Mouse (Mus musculus): Measurements from ENCODE around the gene Ankrd1.

Gene Ankrd1

DNA sequence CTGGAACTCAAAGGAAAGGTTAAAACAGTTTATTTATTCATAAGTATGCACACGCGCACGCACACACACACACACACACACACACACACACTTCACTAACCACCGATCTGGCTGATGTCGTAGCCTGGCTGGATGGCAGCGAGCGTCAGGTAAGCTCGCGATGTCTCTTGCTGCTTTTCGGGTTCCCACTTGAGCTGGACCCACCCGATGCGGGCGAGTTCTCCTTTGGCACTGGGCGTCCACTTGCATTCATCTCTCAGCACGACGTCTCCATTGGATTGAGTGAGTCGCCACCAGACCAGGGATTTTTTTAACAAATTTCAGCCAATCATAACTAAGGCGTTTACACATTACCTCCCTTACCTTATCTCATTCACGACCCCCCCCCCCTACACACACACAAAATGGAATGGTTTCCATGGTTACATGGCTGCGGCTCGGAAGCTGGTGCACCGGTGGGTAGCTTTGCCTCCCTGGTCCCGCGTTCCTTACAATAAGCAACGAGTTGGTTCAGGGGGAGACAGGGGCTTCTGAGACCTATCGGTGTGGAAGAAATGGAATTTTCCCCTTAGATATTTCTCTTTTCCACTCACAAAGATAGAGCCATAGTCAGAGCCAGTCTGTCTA lies 10.5 kb downstream of the Ankrd1 start:
- DNase-seq (ENCODE audit: low spot score): no peak

DNA sequence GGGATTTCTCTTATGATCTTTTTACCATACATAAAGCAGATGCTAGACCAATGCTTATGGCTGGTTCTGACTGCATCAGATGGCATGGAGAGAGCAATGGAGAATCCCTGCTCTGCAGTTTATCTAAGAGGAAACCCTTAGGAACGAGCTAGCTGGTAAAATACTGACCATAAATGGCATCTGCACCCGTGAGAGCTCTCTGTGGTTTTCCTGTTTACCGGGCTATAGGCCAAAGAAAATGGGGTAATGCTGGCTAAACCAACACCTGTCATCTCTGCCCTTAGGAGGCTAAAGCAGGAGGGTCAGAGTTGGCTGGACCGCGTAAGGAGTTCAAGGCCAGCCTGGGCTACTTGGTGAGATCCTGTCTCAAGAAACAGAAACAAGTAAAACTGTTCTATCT lies 16.0 kb downstream of the Ankrd1 start:
- no peak for DNase-seq (ENCODE audit: low spot score)

DNA sequence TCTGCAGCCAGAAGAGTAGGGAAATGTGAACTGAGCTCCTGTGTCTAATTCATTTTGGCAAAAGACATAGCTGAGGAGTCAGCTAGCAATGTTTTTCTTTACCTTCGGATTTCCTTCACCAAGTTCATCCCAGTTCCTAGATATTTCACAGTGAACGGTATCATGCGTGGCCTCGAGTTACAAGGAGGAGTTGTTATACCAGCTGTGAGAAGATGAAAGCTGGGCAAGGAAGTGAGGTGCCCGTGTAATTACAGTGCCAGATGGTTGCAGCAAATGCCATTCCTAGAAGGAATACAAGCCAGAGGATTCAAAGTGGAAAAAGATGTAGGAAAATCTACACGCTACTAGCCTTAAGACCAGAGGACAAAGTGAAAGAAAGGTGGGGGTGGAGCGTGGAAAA lies 21.0 kb downstream of the Ankrd1 start:
- no peak for DNase-seq (ENCODE audit: low spot score)

DNA sequence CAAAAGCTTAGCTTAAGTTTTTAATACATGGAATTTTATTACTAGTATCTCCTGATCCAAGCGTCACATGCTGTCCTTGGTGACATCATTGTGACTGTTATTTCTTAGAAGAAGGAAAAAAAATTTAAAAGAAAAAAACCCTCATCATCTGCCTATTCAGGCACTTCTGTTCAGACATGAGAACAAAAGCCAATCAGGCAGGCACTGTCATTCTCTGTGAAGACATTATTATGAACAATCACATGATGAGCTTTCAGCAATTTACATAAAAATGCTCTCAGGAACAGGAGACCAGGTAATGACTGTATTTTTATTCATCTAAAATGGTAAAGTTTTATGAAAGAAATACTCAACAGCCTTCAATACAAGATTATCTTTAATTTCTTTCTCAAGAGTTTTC lies 21.6 kb downstream of the Ankrd1 start:
- DNase-seq (ENCODE audit: low spot score): no peak

DNA sequence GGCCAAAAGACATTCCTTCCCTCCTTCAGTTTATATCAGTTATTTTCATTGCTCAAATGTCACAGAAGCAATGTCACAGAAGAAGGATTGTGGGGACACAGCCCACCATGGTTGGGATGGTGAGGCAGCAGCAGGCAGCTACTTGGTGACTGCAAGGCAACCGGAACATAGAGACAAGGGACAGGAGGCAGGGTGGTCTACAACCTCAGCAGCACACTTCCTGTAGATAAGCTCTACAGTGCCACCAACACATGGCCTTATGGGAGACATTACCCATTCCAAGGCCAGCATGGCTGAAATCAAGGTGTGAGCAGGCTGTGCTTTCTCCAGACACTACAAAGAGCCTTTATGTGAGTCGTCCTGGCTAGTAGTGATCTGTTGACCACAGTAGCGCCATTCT lies 22.7 kb downstream of the Ankrd1 start:
- no peak for DNase-seq (ENCODE audit: low spot score)

DNA sequence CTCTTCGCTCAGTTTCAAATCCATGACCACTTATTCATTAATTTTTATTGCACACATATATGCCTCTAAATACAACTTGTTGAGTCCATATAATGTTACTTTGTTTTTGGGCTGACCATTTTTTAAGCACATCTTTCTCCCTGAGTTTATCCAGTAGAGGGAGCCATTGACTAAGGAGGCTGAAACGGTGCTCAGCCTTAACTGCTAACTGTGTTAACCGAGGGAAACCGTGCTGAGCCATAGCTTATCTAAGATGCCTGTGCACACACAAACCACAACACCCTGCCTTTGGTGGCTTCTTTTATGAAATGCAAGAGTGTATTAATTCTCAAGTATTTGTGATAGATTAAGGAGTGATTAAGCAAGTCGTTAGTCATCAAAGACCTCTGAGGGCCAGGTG lies 29.1 kb downstream of the Ankrd1 start:
- no peak for DNase-seq (ENCODE audit: low spot score)

DNA sequence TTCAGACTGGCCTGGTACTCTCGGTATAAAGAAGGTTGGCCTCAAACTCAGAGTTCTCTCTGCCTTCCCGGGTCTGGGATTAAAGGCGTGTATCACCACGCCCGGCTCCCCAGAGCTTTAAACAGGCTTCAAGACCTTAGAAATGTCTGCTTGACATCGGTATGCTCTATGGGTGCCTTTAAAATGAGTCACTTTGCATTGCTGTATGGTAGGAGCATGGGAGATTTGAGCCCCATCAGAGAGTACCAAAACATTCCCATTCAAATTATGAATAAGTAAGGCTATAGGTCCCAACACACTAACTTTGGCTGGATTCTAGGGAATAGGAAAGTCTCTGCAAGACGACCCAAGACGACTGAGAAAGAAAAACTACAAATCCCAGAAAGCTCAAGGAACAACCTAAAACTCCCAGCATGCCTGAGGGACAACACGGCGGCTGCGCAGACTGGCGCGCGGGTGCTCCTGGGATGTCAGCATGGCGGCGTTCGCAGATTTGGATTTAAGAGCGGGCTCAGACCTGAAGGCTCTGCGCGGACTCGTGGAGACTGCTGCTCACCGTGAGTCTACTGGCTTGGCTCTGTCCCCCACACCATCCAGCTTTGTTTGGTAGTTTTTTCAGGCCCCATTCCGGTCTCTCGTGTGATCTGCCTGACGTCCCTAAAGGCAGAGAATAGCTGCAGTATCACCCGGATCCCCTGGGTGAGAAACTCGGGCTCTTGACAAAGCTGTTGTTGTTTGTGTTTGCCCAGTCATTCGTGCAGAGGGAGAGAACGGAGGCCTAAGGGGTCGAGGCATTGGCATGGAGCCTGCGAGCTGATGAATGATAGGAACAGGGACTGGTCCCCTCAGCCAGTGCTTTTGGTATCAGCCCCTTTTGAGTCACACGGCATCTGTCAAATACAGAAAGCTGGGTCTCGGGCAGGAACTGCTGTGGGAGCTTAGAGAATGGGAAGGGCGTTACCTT lies 36.4 kb downstream of the Ankrd1 start, which contains the start of gene Rpp30:
Rpp30 (plus strand) TSS at position 455 of the 964 bp plus-strand sequence.
- peak; percentile 83 for DNase-seq (ENCODE audit: low spot score)

DNA sequence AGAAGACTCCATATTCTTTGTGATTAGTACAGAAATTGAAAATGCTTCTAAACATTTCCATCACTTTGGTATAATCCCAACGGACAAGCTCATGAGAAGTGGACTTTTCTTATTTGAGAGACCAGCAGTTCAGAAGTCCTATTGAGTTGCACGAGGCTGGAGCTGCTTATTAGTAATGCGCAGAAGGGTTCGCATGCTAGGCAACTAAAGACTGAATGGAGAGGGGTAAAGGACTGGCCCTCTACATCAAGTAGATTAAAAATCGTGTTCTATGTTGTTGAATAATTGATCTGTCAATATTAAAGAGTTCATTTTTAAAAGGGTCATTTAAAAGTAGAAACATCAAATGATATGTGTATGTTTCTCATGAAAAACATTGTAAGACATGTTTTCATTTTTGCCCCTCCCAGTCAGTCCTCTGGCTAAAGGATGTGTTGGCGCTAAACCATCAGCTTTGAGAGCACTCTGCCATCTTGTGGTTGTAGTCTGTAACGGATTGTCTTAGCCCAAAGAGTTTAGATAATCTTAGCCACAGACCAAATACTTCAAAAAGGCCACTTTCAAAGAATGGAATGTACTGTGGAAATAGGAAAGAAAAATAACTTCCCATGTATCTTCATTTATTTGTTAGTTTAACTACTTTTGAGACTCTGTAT lies 37.2 kb downstream of the Ankrd1 start:
- DNase-seq (ENCODE audit: low spot score): peak; percentile 29

DNA sequence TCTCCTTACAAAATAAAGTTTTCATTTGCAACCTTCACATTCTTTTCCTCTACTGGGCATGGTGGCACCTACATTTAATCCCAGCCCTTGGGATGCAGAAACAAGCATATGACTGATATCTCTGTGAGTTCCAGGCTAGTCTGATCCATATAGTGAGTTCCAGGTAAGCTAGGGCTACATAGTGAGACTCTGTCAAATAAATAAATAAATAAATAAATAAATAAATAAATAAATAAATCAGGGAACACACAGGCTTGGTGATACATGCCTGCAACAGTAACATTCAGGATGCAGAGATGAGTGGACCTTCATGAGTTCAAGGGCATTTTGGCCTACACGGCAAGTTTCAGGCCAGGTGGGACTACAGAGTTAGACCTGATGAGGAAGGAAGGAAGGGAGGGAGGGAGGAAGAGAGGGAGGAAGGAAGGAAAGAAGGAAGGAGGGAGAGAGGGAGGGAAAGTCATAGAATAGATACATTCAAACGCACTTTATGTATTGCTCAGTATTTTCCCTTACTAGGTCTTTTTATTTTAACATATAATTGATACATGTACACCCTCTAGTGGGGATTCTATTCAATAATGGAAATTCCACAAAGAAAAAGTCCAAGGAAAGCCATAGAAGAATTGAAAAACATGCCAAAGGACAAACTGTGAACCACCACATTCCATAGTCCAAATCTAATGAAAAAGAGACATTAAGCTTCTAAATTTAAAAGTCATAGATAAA lies 56.9 kb downstream of the Ankrd1 start:
- DNase-seq (ENCODE audit: low spot score): no peak
